Comparison of ENCODE assay signal across 13 mouse cellular contexts in the genomic region with DNA sequence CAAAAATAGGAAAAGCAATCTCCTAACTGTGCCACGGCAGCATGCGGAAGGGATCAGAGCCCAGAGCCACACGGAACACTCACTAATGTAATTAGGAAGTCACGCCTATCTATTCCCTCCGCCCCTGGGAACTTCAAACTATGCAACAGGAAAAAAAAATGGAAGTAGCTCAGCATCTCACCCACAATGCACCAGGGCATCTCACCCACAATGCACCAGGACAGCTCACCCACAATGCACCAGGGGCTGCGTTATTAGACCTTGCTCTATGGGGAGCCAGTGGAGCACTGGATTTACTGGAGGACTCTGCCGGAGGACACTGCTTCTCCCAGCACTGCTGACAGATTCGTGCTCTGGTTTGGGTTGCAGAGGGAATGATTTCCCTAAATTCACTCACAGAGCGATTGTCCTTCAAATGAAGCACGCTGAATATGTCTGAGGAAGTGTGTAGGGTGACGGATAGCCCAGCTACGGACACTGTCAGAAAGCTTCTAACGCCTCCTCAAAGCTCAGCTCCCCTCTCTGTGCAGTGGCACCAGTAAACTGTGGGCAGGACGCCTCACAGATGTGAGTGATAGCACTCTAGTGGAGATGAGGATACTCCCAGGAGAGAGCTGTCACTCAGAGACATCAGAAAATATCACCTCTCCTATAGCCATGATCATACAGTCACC. TPM values are rescaled to one million over a fixed set of nuclear protein-coding genes. Genes with fewer than 3 reads are reported as not detected.
DNase-seq lines count a peak whose midpoint lies in the region; ATAC-seq and TF ChIP-seq lines count a peak whose summit lies in the region.
"Had no signal": no experiment of that assay in that cellular context is flagged by ENCODE, and none has a peak within 500 bp of the region (broad histone marks: within the 10 kb centered on the region; RNA-seq: fewer than 3 reads in every experiment).

No protein-coding gene starts in this region.

- no peaks in the 10 kb centered on the region for H3K36me3 ChIP-seq in forebrain, embryonic 10.5 days (replicated peaks)
- H3K36me3 ChIP-seq in forebrain, embryonic 14.5 days (ENCODE audit: control insufficient read depth, insufficient read depth, low read length) = no peaks in the 10 kb centered on the region
- no peaks in the 10 kb centered on the region for H3K36me3 ChIP-seq in midbrain, embryonic 11.5 days (ENCODE audit: control insufficient read depth, insufficient read depth, low read length)
- H3K36me3 ChIP-seq in midbrain, embryonic 10.5 days = no peaks in the 10 kb centered on the region
- no peaks in the 10 kb centered on the region for H3K36me3 ChIP-seq in intestine, embryonic 16.5 days (ENCODE audit: control insufficient read depth, insufficient read depth, low read length)
- H3K36me3 ChIP-seq in stomach, embryonic 16.5 days (ENCODE audit: control insufficient read depth, insufficient read depth, low read length) = no peaks in the 10 kb centered on the region
- H3K36me3 ChIP-seq: heart, embryonic 10.5 days; liver, embryonic 12.5 days had no signal

- TF ChIP-seq CTCF in gastrocnemius, adult 2 months (IDR thresholded peaks at IDR 0.05) = no peak

- ATAC-seq in forebrain, embryonic 14.5 days = no peak
- peak; percentile 24; the same call in 1 of the 2 replicates for ATAC-seq in midbrain, embryonic 11.5 days (ENCODE audit: low FRiP score)
- ATAC-seq in intestine, embryonic 16.5 days = peak; percentile 18; the same call in 1 of the 2 replicates
- ATAC-seq in stomach, embryonic 16.5 days (ENCODE audit: insufficient read depth, low FRiP score) = 0 out of 2 replicates have a peak, but pooled peaks have one; percentile 37
- ATAC-seq: CD4-positive, CD25-positive, alpha-beta regulatory T cell, adult 4 months; liver, embryonic 12.5 days had no signal

- H3K27me3 ChIP-seq in forebrain, embryonic 10.5 days (ENCODE audit: poor library complexity, severe bottlenecking) = no peaks in the 10 kb centered on the region
- no peaks in the 10 kb centered on the region for H3K27me3 ChIP-seq in forebrain, embryonic 14.5 days (replicated peaks; ENCODE audit: control insufficient read depth, insufficient read depth, low read length)
- no peaks in the 10 kb centered on the region for H3K27me3 ChIP-seq in midbrain, embryonic 11.5 days (ENCODE audit: control insufficient read depth, insufficient read depth, low read length)
- H3K27me3 ChIP-seq in midbrain, embryonic 10.5 days (ENCODE audit: low read depth, poor library complexity, severe bottlenecking) = no peaks in the 10 kb centered on the region
- no peaks in the 10 kb centered on the region for H3K27me3 ChIP-seq in intestine, embryonic 16.5 days (replicated peaks; ENCODE audit: control insufficient read depth, insufficient read depth, low read length)
- H3K27me3 ChIP-seq in stomach, embryonic 16.5 days (ENCODE audit: control insufficient read depth, insufficient read depth, low read length) = no peaks in the 10 kb centered on the region
- H3K27me3 ChIP-seq: liver, embryonic 12.5 days had no signal

- no peaks in the 10 kb centered on the region for H3K9me3 ChIP-seq in forebrain, embryonic 10.5 days
- H3K9me3 ChIP-seq in forebrain, embryonic 14.5 days (replicated peaks; ENCODE audit: control insufficient read depth, low read length) = no peaks in the 10 kb centered on the region
- H3K9me3 ChIP-seq in midbrain, embryonic 11.5 days (ENCODE audit: control insufficient read depth, low read length) = no peaks in the 10 kb centered on the region
- H3K9me3 ChIP-seq in midbrain, embryonic 10.5 days (replicated peaks) = no peaks in the 10 kb centered on the region
- no peaks in the 10 kb centered on the region for H3K9me3 ChIP-seq in intestine, embryonic 16.5 days (ENCODE audit: control insufficient read depth, low read length)
- H3K9me3 ChIP-seq in stomach, embryonic 16.5 days (replicated peaks; ENCODE audit: control insufficient read depth, low read length) = 0 out of 2 replicates have a peak, but pooled peaks cover 3% of the 10 kb centered on the region
- H3K9me3 ChIP-seq: heart, embryonic 10.5 days; liver, embryonic 12.5 days had no signal

- intact Hi-C loops in gastrocnemius, adult 2 months (cut with DNase I) = no loop called here

- H3K27ac ChIP-seq in forebrain, embryonic 10.5 days = peak overlapping the region; percentile 53; the same call in 1 of the 2 replicates
- no peak overlapping the region for H3K27ac ChIP-seq in forebrain, embryonic 14.5 days (ENCODE audit: low read depth, low read length)
- H3K27ac ChIP-seq in midbrain, embryonic 11.5 days (ENCODE audit: low read depth, low read length) = no peak overlapping the region
- H3K27ac ChIP-seq in midbrain, embryonic 10.5 days (replicated peaks) = no peak overlapping the region
- H3K27ac ChIP-seq in intestine, embryonic 16.5 days (ENCODE audit: low read length) = no peak overlapping the region
- H3K27ac ChIP-seq in stomach, embryonic 16.5 days (ENCODE audit: low read length) = 0 out of 2 replicates have a peak overlapping the region, but pooled peaks have one; percentile 4
- H3K27ac ChIP-seq in gastrocnemius, adult 2 months = no peak overlapping the region
- H3K27ac ChIP-seq: heart, embryonic 10.5 days; liver, embryonic 12.5 days had no signal

- H3K9ac ChIP-seq in forebrain, embryonic 14.5 days (ENCODE audit: low read length) = no peak overlapping the region
- H3K9ac ChIP-seq in midbrain, embryonic 11.5 days (ENCODE audit: low read length) = no peak overlapping the region
- no peak overlapping the region for H3K9ac ChIP-seq in intestine, embryonic 16.5 days (ENCODE audit: low read depth, low read length)
- no peak overlapping the region for H3K9ac ChIP-seq in stomach, embryonic 16.5 days (ENCODE audit: low read length)
- H3K9ac ChIP-seq: liver, embryonic 12.5 days had no signal

- no peak for DNase-seq in forebrain, embryonic 10.5 days (ENCODE audit: extremely low spot score, low spot score)
- DNase-seq in forebrain, embryonic 14.5 days (ENCODE audit: low spot score) = no peak
- DNase-seq in midbrain, embryonic 11.5 days (ENCODE audit: low spot score, missing footprints) = no peak
- DNase-seq in midbrain, embryonic 10.5 days (ENCODE audit: low spot score) = no peak
- no peak for DNase-seq in gastrocnemius, adult 2 months
- DNase-seq: adrenal gland, postnatal 25 days; cerebellum, adult 9-10 months; layer of hippocampus, postnatal 36 days had no signal

- peaks cover 6% of the 10 kb centered on the region for H3K4me1 ChIP-seq in forebrain, embryonic 10.5 days
- no peaks in the 10 kb centered on the region for H3K4me1 ChIP-seq in forebrain, embryonic 14.5 days (ENCODE audit: control insufficient read depth, insufficient read depth, low read length)
- H3K4me1 ChIP-seq in midbrain, embryonic 11.5 days (ENCODE audit: control insufficient read depth, insufficient read depth, low read length) = no peaks in the 10 kb centered on the region
- H3K4me1 ChIP-seq in midbrain, embryonic 10.5 days = peaks cover 14% of the 10 kb centered on the region
- peaks cover 7% of the 10 kb centered on the region; the same call in 1 of the 2 replicates for H3K4me1 ChIP-seq in intestine, embryonic 16.5 days (ENCODE audit: control insufficient read depth, insufficient read depth, low read length)
- H3K4me1 ChIP-seq in stomach, embryonic 16.5 days (ENCODE audit: control insufficient read depth, insufficient read depth, low read length) = no peaks in the 10 kb centered on the region; the same call in 1 of the 2 replicates
- H3K4me1 ChIP-seq: liver, embryonic 12.5 days had no signal

- H3K4me3 ChIP-seq in forebrain, embryonic 10.5 days = no peak overlapping the region
- H3K4me3 ChIP-seq in forebrain, embryonic 14.5 days (ENCODE audit: low read depth, low read length) = no peak overlapping the region
- no peak overlapping the region for H3K4me3 ChIP-seq in midbrain, embryonic 11.5 days (ENCODE audit: low read depth, low read length)
- no peak overlapping the region for H3K4me3 ChIP-seq in midbrain, embryonic 10.5 days
- no peak overlapping the region for H3K4me3 ChIP-seq in intestine, embryonic 16.5 days (ENCODE audit: low read length)
- H3K4me3 ChIP-seq in stomach, embryonic 16.5 days (replicated peaks; ENCODE audit: low read length) = no peak overlapping the region
- no peak overlapping the region for H3K4me3 ChIP-seq in gastrocnemius, adult 2 months
- H3K4me3 ChIP-seq: heart, embryonic 10.5 days; liver, embryonic 12.5 days had no signal

- 83% methylated on average over 14 of the region's 14 CpGs for WGBS in forebrain, embryonic 10.5 days
- 84% methylated on average over 14 of the region's 14 CpGs for WGBS in forebrain, embryonic 14.5 days
- 84% methylated on average over 14 of the region's 14 CpGs for WGBS in midbrain, embryonic 11.5 days
- 86% methylated on average over 14 of the region's 14 CpGs for WGBS in midbrain, embryonic 10.5 days
- WGBS in intestine, embryonic 16.5 days = 74% methylated on average over 14 of the region's 14 CpGs
- WGBS in stomach, embryonic 16.5 days = 75% methylated on average over 14 of the region's 14 CpGs

- no peak overlapping the region for H3K4me2 ChIP-seq in forebrain, embryonic 14.5 days (ENCODE audit: low read length)
- H3K4me2 ChIP-seq in midbrain, embryonic 11.5 days = no peak overlapping the region
- no peak overlapping the region for H3K4me2 ChIP-seq in intestine, embryonic 16.5 days (ENCODE audit: low read depth, low read length)
- H3K4me2 ChIP-seq in stomach, embryonic 16.5 days (ENCODE audit: low read depth, low read length) = no peak overlapping the region
- H3K4me2 ChIP-seq: liver, embryonic 12.5 days had no signal

RNA-seq across cellular contexts. Expression of a gene that starts 51.8 kb away (rescaled TPM):
- polyA plus RNA-seq in forebrain, embryonic 10.5 days (2016; fragmentation: Nextera tagmentation; extraction: Ambion mirVana) = 30.0 TPM in 2 replicates
- polyA plus RNA-seq in forebrain, embryonic 14.5 days (2014; fragmentation: Nextera tagmentation; extraction: Ambion mirVana) = 21.6 and 27.8 TPM in 2 replicates
- polyA plus RNA-seq in midbrain, embryonic 11.5 days (2014; fragmentation: Nextera tagmentation; extraction: Ambion mirVana) = 36.4 and 40.8 TPM in 2 replicates
- 24.0 and 30.5 TPM in 2 replicates for polyA plus RNA-seq in midbrain, embryonic 10.5 days (2016; fragmentation: Nextera tagmentation; extraction: Ambion mirVana)
- 114 and 127 TPM in 2 replicates for polyA plus RNA-seq in intestine, embryonic 16.5 days (2015; fragmentation: Nextera tagmentation; extraction: Ambion mirVana)
- polyA plus RNA-seq in stomach, embryonic 16.5 days (2015; fragmentation: Nextera tagmentation; extraction: Ambion mirVana) = 131 and 136 TPM in 2 replicates
- 100 to 1,000 TPM; 282 to 352 TPM for total RNA-seq in gastrocnemius, adult 2 months (2021)

Comparison
In these comparisons a context has a peak if more than half of its experiments do, and no peak if none do; other contexts are left out.
1. H3K27ac ChIP-seq: peak in forebrain, embryonic 10.5 days (single experiment) and stomach, embryonic 16.5 days (single experiment); none in forebrain, embryonic 14.5 days (single experiment), midbrain, embryonic 11.5 days (single experiment), midbrain, embryonic 10.5 days (single experiment), intestine, embryonic 16.5 days (single experiment) and gastrocnemius, adult 2 months (single experiment).